Mouse (Mus musculus): ENCODE results near the gene Ndufa3.
"Not testable (repeated sequence)": the region's sequence is repeated elsewhere in the genome, so short reads cannot be mapped to it uniquely, and the experiment has no call there.

Ndufa3 gene

GRCm38 (mm10) chr7:3617242-3617995 lies at the start of gene Ndufa3:
Ndufa3 (plus strand) TSS chr7:3617373.
- peak; percentile 87 for DNase-seq (ENCODE audit: low read depth, low spot score)

- no peak for DNase-seq (ENCODE audit: low read depth, low spot score)
Measured at GRCm38 (mm10) chr7:3569725-3570124, 47.4 kb upstream of the Ndufa3 start.

GRCm38 (mm10) chr7:3570580-3570979 lies 46.6 kb upstream of the Ndufa3 start:
- DNase-seq (ENCODE audit: low read depth, low spot score), result not testable (repeated sequence)

GRCm38 (mm10) chr7:3571847-3572246 lies 45.3 kb upstream of the Ndufa3 start:
- no peak for DNase-seq (ENCODE audit: low read depth, low spot score)

GRCm38 (mm10) chr7:3574216-3574615 lies 43.0 kb upstream of the Ndufa3 start:
- no peak for DNase-seq (ENCODE audit: low read depth, low spot score)

- no peak for DNase-seq (ENCODE audit: low read depth, low spot score)
Measured at GRCm38 (mm10) chr7:3576354-3577124, 40.6 kb upstream of the Ndufa3 start.

- DNase-seq (ENCODE audit: low read depth, low spot score), result no peak
Measured at GRCm38 (mm10) chr7:3578196-3578595, 39.0 kb upstream of the Ndufa3 start.

- no peak for DNase-seq (ENCODE audit: low read depth, low spot score)
Measured at GRCm38 (mm10) chr7:3578952-3579546, 38.1 kb upstream of the Ndufa3 start.

- DNase-seq (ENCODE audit: low read depth, low spot score), result no peak
Measured at GRCm38 (mm10) chr7:3580029-3580428, 37.1 kb upstream of the Ndufa3 start.

GRCm38 (mm10) chr7:3585763-3586162 lies 31.4 kb upstream of the Ndufa3 start:
- no peak for DNase-seq (ENCODE audit: low read depth, low spot score)

GRCm38 (mm10) chr7:3586255-3586654 lies 30.9 kb upstream of the Ndufa3 start:
- DNase-seq (ENCODE audit: low read depth, low spot score), result no peak

- DNase-seq (ENCODE audit: low read depth, low spot score), result no peak
Measured at GRCm38 (mm10) chr7:3587292-3587691, 29.9 kb upstream of the Ndufa3 start.

GRCm38 (mm10) chr7:3590550-3590949 lies 26.6 kb upstream of the Ndufa3 start:
- no peak for DNase-seq (ENCODE audit: low read depth, low spot score)

- no peak for DNase-seq (ENCODE audit: low read depth, low spot score)
Measured at GRCm38 (mm10) chr7:3591534-3591933, 25.6 kb upstream of the Ndufa3 start.

- DNase-seq (ENCODE audit: low read depth, low spot score), result no peak
Measured at GRCm38 (mm10) chr7:3593855-3594254, 23.3 kb upstream of the Ndufa3 start.

GRCm38 (mm10) chr7:3594686-3595085 lies 22.5 kb upstream of the Ndufa3 start:
- no peak for DNase-seq (ENCODE audit: low read depth, low spot score)

- no peak for DNase-seq (ENCODE audit: low read depth, low spot score)
Measured at GRCm38 (mm10) chr7:3595146-3595545, 22.0 kb upstream of the Ndufa3 start.

- not testable (repeated sequence) for DNase-seq (ENCODE audit: low read depth, low spot score)
Measured at GRCm38 (mm10) chr7:3597755-3598154, 19.4 kb upstream of the Ndufa3 start.

- peak; percentile 68 for DNase-seq (ENCODE audit: low read depth, low spot score)
Measured at GRCm38 (mm10) chr7:3601119-3601518, 16.1 kb upstream of the Ndufa3 start.

- no peak for DNase-seq (ENCODE audit: low read depth, low spot score)
Measured at GRCm38 (mm10) chr7:3606798-3607197, 10.4 kb upstream of the Ndufa3 start.

- no peak for DNase-seq (ENCODE audit: low read depth, low spot score)
Measured at GRCm38 (mm10) chr7:3607391-3607790, 9.8 kb upstream of the Ndufa3 start.

- no peak for DNase-seq (ENCODE audit: low read depth, low spot score)
Measured at GRCm38 (mm10) chr7:3608668-3609067, 8.5 kb upstream of the Ndufa3 start.

- no peak for DNase-seq (ENCODE audit: low read depth, low spot score)
Measured at GRCm38 (mm10) chr7:3609082-3609481, 8.1 kb upstream of the Ndufa3 start.

Data from embryo, embryonic 11.5 days (tissue).